Mouse (Mus musculus) ES-E14 (cell line): Measurements from ENCODE around the gene Sat2. TPM values are rescaled to one million over a fixed set of nuclear protein-coding genes. Genes with fewer than 3 reads are reported as not detected.

ENCODE experiments used
- DNase-seq: peaks from one replicate; pipeline ENCODE4 v3.0.0-alpha.2; 2013; ENCODE audit warnings: low read depth, low spot score
- H3K27ac ChIP-seq: 2 replicates; pipeline ENCODE4 v1.5.1; 2012; ENCODE audit warnings: low read depth, mild to moderate bottlenecking, low read length, moderate library complexity, mixed read lengths; ENCODE audit not compliant: poor library complexity, insufficient read depth, severe bottlenecking
- H3K36me3 ChIP-seq: 2 replicates; pipeline ENCODE4 v1.6.1; 2012; ENCODE audit warnings: mild to moderate bottlenecking, low read length, moderate library complexity, mixed read lengths; ENCODE audit not compliant: control insufficient read depth, poor library complexity, insufficient read depth, severe bottlenecking
- H3K4me1 ChIP-seq, 2 experiments: fragments of 150-350 bp in 1 of 2; sonication (generic) in 1 of 2; 2 replicates each; pipeline ENCODE4 v1.6.1; 2012; ENCODE audit warnings: low read length in 2 of 2, mild to moderate bottlenecking in 1 of 2, mixed read lengths in 1 of 2; ENCODE audit not compliant: control insufficient read depth in 2 of 2, insufficient read depth in 2 of 2, poor library complexity in 1 of 2
- H3K4me3 ChIP-seq, 2 experiments: fragments of 150-350 bp in 1 of 2; sonication (generic) in 1 of 2; 2 replicates each; pipeline ENCODE4 v1.5.1; 2012; ENCODE audit warnings: low read length in 2 of 2, low read depth in 1 of 2, mild to moderate bottlenecking in 1 of 2, mixed read lengths in 1 of 2; ENCODE audit not compliant: insufficient read depth in 1 of 2, poor library complexity in 1 of 2, severe bottlenecking in 1 of 2
- H3K9ac ChIP-seq: 2 replicates; pipeline ENCODE4 v1.6.1; 2012; ENCODE audit warnings: low read depth, mild to moderate bottlenecking, low read length, mixed read lengths; ENCODE audit not compliant: poor library complexity, insufficient read depth, severe bottlenecking
- H3K9me3 ChIP-seq: fragments of 150-350 bp; sonication (generic); 2 replicates; pipeline ENCODE4 v1.6.1; 2012; ENCODE audit warnings: low read depth, mild to moderate bottlenecking, low read length; ENCODE audit not compliant: control insufficient read depth, insufficient read depth
- CHD2 ChIP-seq: IDR thresholded peaks from 2 replicates; pipeline ENCODE4 v1.6.1; 2014; ENCODE audit warnings: mild to moderate bottlenecking, low read depth, low read length, inconsistent platforms
- HCFC1 ChIP-seq: IDR thresholded peaks from 2 replicates; pipeline ENCODE4 v1.6.1; 2012; ENCODE audit warnings: low read length, inconsistent platforms, borderline replicate concordance; ENCODE audit not compliant: insufficient read depth
- MAFK ChIP-seq: IDR thresholded peaks from 2 replicates; pipeline ENCODE4 v1.6.1; 2014; ENCODE audit warnings: mild to moderate bottlenecking, low read depth, low read length, inconsistent platforms; ENCODE audit not compliant: insufficient read depth
- ZC3H11A ChIP-seq: IDR thresholded peaks from 2 replicates; pipeline ENCODE4 v1.6.1; 2012; ENCODE audit warnings: low read depth, mild to moderate bottlenecking, inconsistent platforms, low read length, borderline replicate concordance
- ZNF384 ChIP-seq: IDR thresholded peaks from 2 replicates; pipeline ENCODE4 v1.6.1; 2012; ENCODE audit warnings: low read depth, low read length, inconsistent platforms
- in situ Hi-C, 2 experiments: fragments of 600-800 bp; cut with MboI; formaldehyde crosslinking; loops; one replicate each; pipeline ENCODE4 v1.15.1; 2025; ENCODE audit warnings: low sequenced_read_pairs in 2 of 2, inconsistent platforms in 1 of 2; ENCODE audit not compliant: unreplicated experiment in 2 of 2
- total RNA-seq: library from RNA; depleted of rRNA; stranded (reverse); fragments of 300-350 nt; gene quantifications from 2 replicates; pipeline ENCODE4 v1.2.3, GENCODE M21; 2012

Gene Sat2
- total RNA-seq, 1 experiment = 3.6 TPM

- Histone ChIP-seq H3K9me3 (no peaks in the 10 kb centered on the region), H3K4me3 (no peak overlapping the region), H3K36me3 (peaks cover 53% of the 10 kb centered on the region), H3K27ac (no peak overlapping the region), H3K9ac (no peak overlapping the region), H3K4me1 (peaks cover 0 to 13% of the 10 kb centered on the region in 2 experiments; a peak in 2 of 4 replicates)
- in situ Hi-C loops = no loop called here
- TF ChIP-seq HCFC1 (no peak), ZC3H11A (no peak), CHD2 (no peak), ZNF384 (no peak), MAFK (no peak)
- no peak for DNase-seq
Measured at GRCm38 (mm10) chr11:69591899-69592637, 29.8 kb upstream of the Sat2 start.

DNA sequence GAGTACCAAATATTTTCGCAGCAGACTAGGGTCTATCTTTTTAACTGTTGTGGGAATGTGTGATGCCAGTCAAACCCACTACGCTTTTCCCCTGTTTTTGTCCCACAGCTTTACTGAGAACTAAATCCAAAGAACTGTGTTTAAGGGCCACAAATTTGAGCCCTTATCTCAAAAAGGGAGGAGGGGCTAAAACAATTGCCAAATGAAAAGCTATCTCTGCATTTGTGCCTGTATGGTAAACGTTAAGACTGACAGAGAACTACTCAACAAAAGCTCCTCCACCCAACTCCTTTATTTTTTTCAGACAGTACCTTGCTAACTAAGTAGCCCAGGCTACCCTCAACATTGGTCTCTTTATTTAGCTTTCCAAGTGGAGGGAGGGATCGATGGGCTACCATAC, 29.0 kb upstream of the Sat2 start:
- Histone ChIP-seq H3K27ac (no peak overlapping the region), H3K9me3 (no peaks in the 10 kb centered on the region), H3K36me3 (peaks cover 45% of the 10 kb centered on the region), H3K4me1 (peaks cover 0 to 13% of the 10 kb centered on the region in 2 experiments; a peak in 2 of 4 replicates), H3K9ac (no peak overlapping the region), H3K4me3 (no peak overlapping the region)
- no peak for TF ChIP-seq ZC3H11A
- TF ChIP-seq MAFK = no peak
- TF ChIP-seq HCFC1 = no peak
- in situ Hi-C loops = no loop called here
- no peak for DNase-seq

DNA sequence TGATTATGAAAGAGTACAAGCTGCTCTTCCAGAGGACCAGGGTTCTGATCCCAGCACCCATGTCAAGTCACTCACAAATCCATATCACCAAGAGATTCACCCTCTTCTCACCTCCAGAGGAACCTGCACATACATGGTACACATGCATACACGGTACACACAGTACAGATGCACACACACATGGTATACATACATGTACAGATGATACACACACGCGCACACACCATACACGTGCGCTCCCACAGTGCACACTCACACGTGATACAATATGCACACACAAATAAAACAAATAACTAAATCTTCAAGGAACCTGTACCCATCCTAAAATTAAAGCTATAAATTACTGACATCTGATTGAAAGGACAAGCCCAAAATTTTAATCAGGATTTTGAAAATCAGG, 27.0 kb upstream of the Sat2 start:
- Histone ChIP-seq H3K36me3 (peaks cover 25% of the 10 kb centered on the region), H3K27ac (no peak overlapping the region), H3K4me1 (peaks cover 8 to 13% of the 10 kb centered on the region in 2 experiments), H3K9me3 (no peaks in the 10 kb centered on the region), H3K9ac (no peak overlapping the region), H3K4me3 (no peak overlapping the region)
- no peak for DNase-seq
- in situ Hi-C loops = no loop called here
- TF ChIP-seq ZC3H11A (no peak), HCFC1 (no peak), CHD2 (no peak), ZNF384 (no peak), MAFK (no peak)

- no peak for DNase-seq
- in situ Hi-C loops = no loop called here
- no peak overlapping the region; the same call in 1 of the 2 replicates for H3K9ac ChIP-seq
Measured at GRCm38 (mm10) chr11:69599436-69599835, 22.4 kb upstream of the Sat2 start.

More at GRCm38 (mm10) chr11:69599436-69599835, 22.4 kb upstream of the Sat2 start:
- Histone ChIP-seq H3K9me3 (no peaks in the 10 kb centered on the region), H3K4me3 (no peak overlapping the region), H3K36me3 (no peaks in the 10 kb centered on the region), H3K4me1 (peaks cover 22 to 24% of the 10 kb centered on the region in 2 experiments), H3K27ac (peak overlapping the region; percentile 45; the same call in 1 of the 2 replicates)
- TF ChIP-seq CHD2 = no peak
- no peak for TF ChIP-seq ZNF384
- no peak for TF ChIP-seq HCFC1
- no peak for TF ChIP-seq ZC3H11A
- TF ChIP-seq MAFK = no peak
